Mouse (Mus musculus) urinary bladder, postnatal 36 days (tissue): ENCODE results near the gene AW011738.

Source experiments
- DNase-seq, 2 experiments: peaks; one replicate each; pipeline ENCODE4 v3.0.0; 2022; ENCODE audit warnings: low spot score in 2 of 2, mixed read lengths in 1 of 2

AW011738 gene

GRCm38 (mm10) chr4:156236651-156237447 is 33.7 kb downstream of the AW011738 start:
- DNase-seq, result no peak

DNA sequence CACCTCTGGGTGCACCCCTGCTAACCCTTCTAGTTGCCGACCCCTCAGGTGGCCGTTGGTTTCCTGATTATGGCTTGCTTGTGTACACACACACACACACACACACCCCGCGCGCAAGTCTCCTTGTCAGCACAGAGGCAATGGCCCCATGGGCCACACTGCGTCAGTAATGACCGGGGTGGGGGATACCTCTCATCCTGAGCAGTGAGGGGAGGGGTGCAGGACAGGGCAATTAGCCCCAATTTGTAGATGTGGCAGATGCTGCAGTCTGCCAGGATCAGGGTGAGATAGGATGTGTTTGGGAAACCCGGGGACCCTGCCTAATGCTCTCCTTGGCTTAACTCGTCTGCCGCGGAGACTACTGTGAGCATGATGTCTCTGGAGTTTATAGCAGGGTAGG is 46.5 kb downstream of the AW011738 start:
- DNase-seq, result no peak

DNA sequence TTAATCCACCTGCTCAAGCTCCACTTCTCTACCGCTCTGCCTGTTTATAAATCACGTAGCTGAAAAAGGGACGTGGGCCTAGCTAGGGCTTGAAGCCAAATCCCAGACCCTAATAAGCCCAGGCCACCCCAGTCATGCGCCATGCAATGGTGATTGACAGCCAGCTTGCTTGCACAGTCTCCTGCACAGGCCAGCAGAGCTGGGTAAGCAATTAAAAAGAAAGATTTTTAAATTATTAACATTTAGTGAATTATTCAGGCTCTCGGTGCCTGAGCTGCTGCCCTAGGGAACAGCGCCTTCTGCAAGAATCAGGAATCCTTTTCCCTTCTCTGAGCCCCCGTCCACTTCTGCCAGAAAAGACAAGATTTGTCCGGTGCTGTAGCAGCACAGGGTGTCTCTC is 48.0 kb downstream of the AW011738 start:
- no peak for DNase-seq

DNA sequence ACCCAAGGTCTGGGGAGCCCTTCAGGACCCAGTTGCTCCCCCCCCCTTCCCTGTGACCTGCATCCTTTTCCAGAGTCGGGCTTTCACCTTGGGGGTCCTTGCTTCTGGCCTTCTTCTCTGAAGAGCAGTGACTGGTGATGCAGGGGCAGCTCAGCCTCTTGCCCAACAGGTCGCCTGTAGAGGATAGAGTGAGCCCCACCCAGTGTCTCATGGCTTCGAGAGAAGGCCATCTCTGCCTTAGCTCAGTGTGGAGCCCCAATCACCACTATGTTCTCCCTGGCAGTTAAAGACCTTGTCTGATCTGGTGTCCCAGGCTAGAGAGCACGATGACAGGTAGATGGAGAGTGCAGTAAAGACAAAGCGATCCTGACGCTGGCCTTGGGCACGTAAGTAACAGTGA is 49.0 kb downstream of the AW011738 start:
- DNase-seq, result no peak

- no peak for DNase-seq
These were observed 49.5 kb downstream of the AW011738 start for GRCm38 (mm10) chr4:156252619-156253018.

DNA sequence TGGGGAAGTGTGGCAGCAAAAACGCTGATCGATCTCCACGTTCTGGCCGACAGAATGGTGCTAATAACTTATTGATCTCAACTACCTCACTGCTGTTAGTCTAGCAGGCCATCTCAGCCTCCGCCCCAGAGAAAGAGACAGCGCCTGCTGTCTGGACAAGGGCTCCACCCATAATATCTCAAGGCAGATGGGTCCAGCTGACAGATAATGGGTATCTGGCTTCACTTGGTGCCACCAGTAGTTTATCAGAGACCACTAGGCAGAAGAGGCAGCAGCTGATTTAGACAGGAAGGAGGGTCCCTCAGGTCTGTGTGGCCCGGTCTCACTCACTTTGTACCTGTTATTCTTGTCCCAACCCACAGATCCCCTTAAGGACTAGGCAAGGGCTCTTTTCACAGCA is 49.9 kb downstream of the AW011738 start:
- no peak for DNase-seq

GRCm38 (mm10) chr4:156254361-156255077 is 51.4 kb downstream of the AW011738 start:
- no peak for DNase-seq
